Mouse (Mus musculus) forebrain, embryonic 14.5 days (tissue): Measurements from ENCODE around the gene Ulk4. TPM values are rescaled to one million over a fixed set of nuclear protein-coding genes. Genes with fewer than 3 reads are reported as not detected.

ENCODE experiments used
- ATAC-seq: fragments of 200-750 bp; cut with Nextera tagmentation; 2 replicates; pipeline ENCODE4 v1.8.0; 2017; ENCODE audit warnings: mild to moderate bottlenecking, moderate library complexity
- DNase-seq: peaks from one replicate; pipeline ENCODE4 v3.0.0-alpha.2; 2015; ENCODE audit warnings: low spot score
- H3K27ac ChIP-seq: fragments of 300-500 bp; sonication (generic); 2 replicates; pipeline ENCODE4 v1.5.1; 2014; ENCODE audit warnings: low read depth, mild to moderate bottlenecking, control low read depth, low read length, moderate library complexity
- H3K27me3 ChIP-seq: fragments of 300-500 bp; sonication (generic); replicated peaks from 2 replicates; pipeline ENCODE4 v1.6.1; 2014; ENCODE audit warnings: low read length, control low read depth, mixed read lengths; ENCODE audit not compliant: control insufficient read depth, insufficient read depth
- H3K36me3 ChIP-seq: fragments of 300-500 bp; sonication (generic); 2 replicates; pipeline ENCODE4 v1.6.1; 2014; ENCODE audit warnings: low read length, control low read depth; ENCODE audit not compliant: control insufficient read depth, insufficient read depth
- H3K4me1 ChIP-seq: fragments of 300-500 bp; sonication (generic); 2 replicates; pipeline ENCODE4 v1.6.1; 2014; ENCODE audit warnings: antibody characterized with exemption, low read length, control low read depth; ENCODE audit not compliant: control insufficient read depth, insufficient read depth
- H3K4me2 ChIP-seq: fragments of 300-500 bp; sonication (generic); 2 replicates; pipeline ENCODE4 v1.6.1; 2014; ENCODE audit warnings: mild to moderate bottlenecking, control low read depth, low read length
- H3K4me3 ChIP-seq: fragments of 300-500 bp; sonication (generic); 2 replicates; pipeline ENCODE4 v1.5.1; 2014; ENCODE audit warnings: low read depth, low read length, control low read depth
- H3K9ac ChIP-seq: fragments of 300-500 bp; sonication (generic); 2 replicates; pipeline ENCODE4 v1.6.1; 2014; ENCODE audit warnings: mild to moderate bottlenecking, low read length, control low read depth, moderate library complexity
- H3K9me3 ChIP-seq: fragments of 300-500 bp; sonication (generic); replicated peaks from 2 replicates; pipeline ENCODE4 v1.6.1; 2016; ENCODE audit warnings: low read length, control low read depth, mixed read lengths; ENCODE audit not compliant: control insufficient read depth
- WGBS: fragments of 180-500 bp; shearing (Covaris S2); extraction: QIAGEN DNeasy Blood & Tissue Kit; methylation state at CpG from one replicate; pipeline ENCODE4 v1.1.7; 2014; 5-methylcytosine and 5-hydroxymethylcytosine counted together
- polyA plus RNA-seq: library from polyadenylated mRNA; unstranded; fragments of >200 nt; fragmentation: Nextera tagmentation; extraction: Ambion mirVana; gene quantifications from 2 replicates; pipeline ENCODE4 v1.2.1, GENCODE M21; 2014

Gene Ulk4
- polyA plus RNA-seq, 1 experiment from 2014 or later = 131 TPM

DNA sequence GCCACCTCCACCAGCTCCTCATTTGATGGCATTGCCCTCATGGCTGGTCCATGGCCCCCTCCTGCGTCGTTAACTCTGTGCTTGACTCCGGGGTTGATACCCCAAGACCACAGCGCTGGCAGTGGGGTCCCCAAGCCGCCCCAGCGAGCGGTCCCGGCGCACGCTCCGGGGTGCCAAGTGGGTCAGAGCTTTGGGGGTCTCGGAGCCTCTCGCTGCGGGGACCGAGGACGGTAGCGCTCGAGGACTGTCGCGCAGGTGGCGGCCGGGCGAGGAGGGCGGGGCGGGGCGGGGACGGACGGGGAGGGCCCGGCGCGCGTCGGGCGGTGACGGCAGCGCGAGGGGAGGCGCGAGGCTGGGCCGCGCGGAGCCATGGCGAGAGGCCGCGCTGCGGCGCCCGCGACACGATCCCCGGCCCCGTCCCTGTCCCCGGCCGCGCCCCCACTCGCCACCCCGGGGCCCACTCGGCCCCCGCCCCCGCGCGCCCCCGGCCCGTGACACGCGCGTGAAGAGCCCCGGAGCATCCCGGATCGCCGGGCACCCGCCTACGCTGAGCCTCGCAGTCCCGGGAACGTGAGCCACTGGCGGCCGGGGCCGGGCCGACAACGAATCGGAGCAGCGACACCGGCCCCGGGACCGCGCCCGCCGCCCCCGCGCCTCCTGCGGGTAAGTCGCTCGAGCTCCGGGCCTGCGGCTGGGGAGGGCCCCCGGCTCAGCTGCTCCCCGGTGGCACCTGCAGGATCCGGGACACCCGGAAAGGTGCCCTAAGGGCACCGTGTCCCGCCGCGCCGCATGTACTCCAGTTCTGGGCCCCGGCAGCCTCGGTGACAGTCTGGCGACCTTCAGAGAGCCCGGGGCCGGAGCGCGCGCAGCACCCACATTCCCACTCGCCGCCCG is 20.4 kb upstream of the Ulk4 start, which contains the start of gene Trak1:
Gene Trak1, plus strand, starts transcription at position 332 of the 894 bp plus-strand sequence.
- ATAC-seq = peak; percentile 91
- Histone ChIP-seq H3K4me2 (peak within 1 kb of the TSS; percentile 93), H3K27ac (peak within 1 kb of the TSS; percentile 68), H3K36me3 (no peaks in the 10 kb centered on the region), H3K27me3 (no peaks in the 10 kb centered on the region), H3K4me3 (peak within 1 kb of the TSS; percentile 87), H3K4me1 (peaks cover 31% of the 10 kb centered on the region), H3K9me3 (no peaks in the 10 kb centered on the region), H3K9ac (peak within 1 kb of the TSS; percentile 95)
- under 1% methylated on average over 79 of the region's 116 CpGs for WGBS
- DNase-seq = peak; percentile 70

DNA sequence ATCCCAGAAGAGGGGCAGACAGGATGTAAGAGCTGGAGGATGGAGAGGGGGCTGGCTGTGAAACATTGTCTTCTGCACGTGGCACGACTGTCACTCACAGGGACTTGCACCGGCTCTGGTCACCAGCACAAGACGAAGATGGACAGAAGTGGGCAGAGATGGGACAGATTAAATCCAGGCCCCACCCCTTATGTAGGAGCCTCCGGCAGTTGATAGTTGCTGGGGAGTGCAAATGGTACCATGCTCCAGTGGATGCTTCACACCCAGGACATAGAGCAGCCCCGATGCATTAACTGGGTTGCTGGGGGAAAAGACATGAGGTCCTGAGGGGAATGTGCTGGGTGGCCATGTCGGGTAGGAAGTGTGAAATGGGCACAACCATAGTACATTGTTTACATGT is 18.2 kb upstream of the Ulk4 start:
- Histone ChIP-seq H3K4me1 (peaks cover 22% of the 10 kb centered on the region), H3K27me3 (no peaks in the 10 kb centered on the region), H3K9me3 (no peaks in the 10 kb centered on the region), H3K4me3 (no peak overlapping the region), H3K9ac (no peak overlapping the region), H3K36me3 (no peaks in the 10 kb centered on the region), H3K4me2 (no peak overlapping the region), H3K27ac (no peak overlapping the region)
- ATAC-seq (no peak), DNase-seq (no peak)
- 77% methylated on average over 7 of the region's 7 CpGs for WGBS

DNA sequence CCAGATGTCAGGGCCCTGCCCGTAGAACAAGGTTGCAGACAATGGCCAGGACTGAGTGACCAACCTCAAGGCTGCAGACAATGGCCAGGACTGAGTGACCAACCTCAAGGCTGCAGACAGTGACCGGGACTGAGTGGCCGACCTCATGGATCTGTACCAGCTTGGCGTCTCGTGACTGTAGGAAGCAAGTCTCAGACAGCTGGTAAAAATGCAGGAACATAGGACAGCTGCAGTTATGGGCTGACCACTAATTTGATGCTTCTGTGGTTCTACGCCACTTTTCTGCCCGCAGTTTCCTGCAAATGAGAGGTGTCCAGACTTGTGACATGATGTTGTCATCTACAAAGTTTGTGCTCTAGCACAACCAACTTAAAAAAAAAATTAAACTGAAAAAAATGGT is 16.2 kb upstream of the Ulk4 start:
- H3K36me3 ChIP-seq = no peaks in the 10 kb centered on the region
- DNase-seq = no peak

DNA sequence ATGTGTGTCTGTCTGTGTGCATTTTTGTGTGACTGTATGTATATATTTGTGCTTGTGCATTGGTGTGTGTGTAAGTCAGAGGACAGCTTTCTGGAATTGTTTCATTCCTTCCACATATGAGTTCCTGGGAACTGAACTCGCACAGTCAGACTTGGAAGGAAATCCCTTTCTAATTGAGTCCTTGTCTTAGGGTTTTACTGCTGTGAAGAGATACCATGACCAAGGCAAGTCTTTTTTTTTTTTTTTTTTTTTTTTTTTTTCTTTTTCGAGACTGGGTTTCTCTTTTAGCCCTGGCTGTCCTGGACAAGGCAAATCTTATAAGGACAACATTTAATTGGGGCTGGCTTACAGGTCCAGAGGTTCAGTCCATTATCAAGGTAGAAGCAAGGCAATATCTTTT is 14.3 kb upstream of the Ulk4 start:
- no peak overlapping the region for H3K27ac ChIP-seq
- H3K9ac ChIP-seq = no peak overlapping the region
- no peaks in the 10 kb centered on the region for H3K36me3 ChIP-seq
- no peak overlapping the region for H3K4me3 ChIP-seq
- no peak for ATAC-seq
- no peak overlapping the region for H3K4me2 ChIP-seq
- H3K4me1 ChIP-seq = no peaks in the 10 kb centered on the region
- no peaks in the 10 kb centered on the region for H3K9me3 ChIP-seq
- WGBS = 82% methylated on average over 2 of the region's 2 CpGs
- no peaks in the 10 kb centered on the region for H3K27me3 ChIP-seq
- no peak for DNase-seq

More for the DNA sequence above, 16.2 kb upstream of the Ulk4 start:
- no peak overlapping the region for H3K9ac ChIP-seq
- no peaks in the 10 kb centered on the region for H3K27me3 ChIP-seq
- H3K27ac ChIP-seq = no peak overlapping the region
- no peak for ATAC-seq
- H3K4me2 ChIP-seq = no peak overlapping the region
- H3K4me1 ChIP-seq = peaks cover 2% of the 10 kb centered on the region
- WGBS = 85% methylated on average over 7 of the region's 7 CpGs
- H3K9me3 ChIP-seq = no peaks in the 10 kb centered on the region
- no peak overlapping the region for H3K4me3 ChIP-seq

DNA sequence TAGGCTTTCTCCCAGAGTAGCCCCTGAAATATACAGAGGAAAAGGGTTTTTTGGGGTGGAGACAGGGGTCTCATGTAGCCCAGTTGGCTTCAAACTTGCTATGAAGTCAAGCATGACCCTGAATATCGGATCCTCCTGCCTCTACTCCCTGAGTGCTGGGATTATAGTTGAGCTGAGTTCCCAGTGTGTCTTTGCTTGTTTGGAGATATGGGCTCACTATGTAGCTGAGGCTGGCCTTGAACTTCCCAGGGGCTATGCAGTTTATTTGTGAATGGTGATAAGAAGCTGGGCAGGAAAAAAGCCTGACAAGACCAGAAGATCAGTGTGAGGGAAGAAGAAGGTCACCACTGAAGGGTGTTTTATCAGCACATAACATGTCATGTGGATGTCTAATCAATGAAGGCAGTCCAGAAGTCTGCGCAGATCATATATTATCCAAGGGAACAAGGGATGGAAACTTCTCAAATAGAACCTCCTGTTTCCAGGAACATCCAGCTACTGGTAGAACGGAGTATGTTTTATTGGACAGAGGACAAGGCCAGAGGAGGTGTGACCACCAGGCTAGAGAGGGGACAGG is 9.4 kb upstream of the Ulk4 start:
- Histone ChIP-seq H3K36me3 (no peaks in the 10 kb centered on the region), H3K9ac (peak overlapping the region; percentile 21), H3K4me2 (peak overlapping the region; percentile 65), H3K27ac (no peak overlapping the region), H3K4me1 (no peaks in the 10 kb centered on the region), H3K27me3 (no peaks in the 10 kb centered on the region), H3K9me3 (no peaks in the 10 kb centered on the region; the same call in 1 of the 2 replicates), H3K4me3 (peak overlapping the region; percentile 43)
- no peak for DNase-seq
- ATAC-seq = peak; percentile 35; the same call in 1 of the 2 replicates
- 82% methylated on average over 3 of the region's 3 CpGs for WGBS

DNA sequence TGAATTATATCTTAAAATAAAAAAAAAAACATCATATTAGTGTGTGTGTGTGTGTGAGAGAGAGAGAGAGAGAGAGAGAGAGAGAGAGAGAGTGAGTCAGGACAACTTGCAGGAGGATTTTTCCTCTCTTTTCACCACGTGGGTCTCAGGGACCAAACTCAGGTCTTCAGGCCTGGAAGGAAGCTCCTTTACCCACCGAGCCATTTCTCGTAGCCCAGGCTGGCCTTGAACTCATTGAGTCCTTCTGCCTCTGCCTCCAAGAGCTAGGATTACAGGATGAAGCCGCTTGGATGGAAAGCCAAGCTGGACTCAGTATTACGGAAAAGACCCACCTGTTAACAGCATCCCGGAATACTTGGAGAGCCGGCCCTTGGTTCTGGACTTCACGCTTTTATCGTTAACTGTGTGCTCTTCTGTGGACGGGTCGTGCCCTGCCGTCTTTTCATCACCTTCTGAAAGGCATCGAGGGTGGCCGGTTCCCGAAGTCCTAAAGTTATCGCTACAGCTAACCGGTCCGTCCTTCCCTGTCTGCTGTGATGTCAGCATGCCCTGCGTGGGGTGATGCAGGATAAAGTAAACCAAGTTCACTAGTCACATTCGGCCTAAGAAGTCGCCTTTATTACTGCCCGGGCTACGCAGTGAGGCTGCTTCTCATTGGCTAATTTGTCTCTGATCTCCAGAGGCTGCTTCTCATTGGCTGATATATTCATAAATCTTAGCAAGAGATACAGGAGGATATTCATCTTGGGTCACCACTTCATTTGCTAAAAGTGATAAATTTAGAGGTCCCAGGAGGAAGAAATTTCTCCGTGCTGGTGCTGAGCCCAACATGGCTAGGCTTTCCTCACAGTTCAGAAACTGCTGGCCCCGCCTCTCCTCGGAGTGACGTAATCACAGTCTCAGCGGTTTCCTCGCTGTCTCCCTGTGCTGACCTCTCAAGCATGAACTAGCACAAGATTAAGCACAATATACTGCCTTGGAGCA is 8.6 kb upstream of the Ulk4 start:
- H3K9ac ChIP-seq = peak overlapping the region; percentile 62
- H3K4me3 ChIP-seq = peak overlapping the region; percentile 43
- no peaks in the 10 kb centered on the region for H3K4me1 ChIP-seq
- ATAC-seq (peak; percentile 88), DNase-seq (peak; percentile 76)
- no peaks in the 10 kb centered on the region for H3K36me3 ChIP-seq
- peak overlapping the region; percentile 65 for H3K4me2 ChIP-seq
- WGBS = 16% methylated on average over 29 of the region's 29 CpGs
- H3K9me3 ChIP-seq = no peaks in the 10 kb centered on the region; the same call in 1 of the 2 replicates
- H3K27me3 ChIP-seq = no peaks in the 10 kb centered on the region
- no peak overlapping the region for H3K27ac ChIP-seq

DNA sequence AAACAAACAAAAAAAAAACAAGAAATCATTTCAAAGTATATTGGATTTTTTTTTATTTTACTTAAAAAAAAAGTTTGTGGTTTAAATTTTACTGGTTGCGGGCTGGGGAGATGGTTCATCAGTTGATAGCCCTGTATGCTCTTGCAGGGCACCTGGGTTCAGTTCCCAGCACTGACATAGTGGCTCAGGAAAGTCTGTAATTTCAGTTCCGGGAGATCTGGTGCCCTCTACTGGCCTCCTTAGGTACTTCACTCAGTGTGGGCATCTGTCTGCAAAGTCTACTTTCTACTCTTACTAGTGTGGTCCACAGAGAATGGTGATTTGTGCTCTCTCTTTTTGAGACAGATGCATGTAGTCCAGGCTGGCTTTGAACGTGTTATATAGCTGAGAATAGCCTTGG is 7.4 kb upstream of the Ulk4 start:
- no peaks in the 10 kb centered on the region for H3K36me3 ChIP-seq
- 92% methylated on average over 3 of the region's 3 CpGs for WGBS
- no peaks in the 10 kb centered on the region for H3K27me3 ChIP-seq
- H3K4me1 ChIP-seq = no peaks in the 10 kb centered on the region
- ATAC-seq (no peak), DNase-seq (no peak)
- no peaks in the 10 kb centered on the region; the same call in 1 of the 2 replicates for H3K9me3 ChIP-seq
- H3K27ac ChIP-seq = no peak overlapping the region
- no peak overlapping the region for H3K4me2 ChIP-seq
- no peak overlapping the region for H3K4me3 ChIP-seq
- H3K9ac ChIP-seq = no peak overlapping the region

DNA sequence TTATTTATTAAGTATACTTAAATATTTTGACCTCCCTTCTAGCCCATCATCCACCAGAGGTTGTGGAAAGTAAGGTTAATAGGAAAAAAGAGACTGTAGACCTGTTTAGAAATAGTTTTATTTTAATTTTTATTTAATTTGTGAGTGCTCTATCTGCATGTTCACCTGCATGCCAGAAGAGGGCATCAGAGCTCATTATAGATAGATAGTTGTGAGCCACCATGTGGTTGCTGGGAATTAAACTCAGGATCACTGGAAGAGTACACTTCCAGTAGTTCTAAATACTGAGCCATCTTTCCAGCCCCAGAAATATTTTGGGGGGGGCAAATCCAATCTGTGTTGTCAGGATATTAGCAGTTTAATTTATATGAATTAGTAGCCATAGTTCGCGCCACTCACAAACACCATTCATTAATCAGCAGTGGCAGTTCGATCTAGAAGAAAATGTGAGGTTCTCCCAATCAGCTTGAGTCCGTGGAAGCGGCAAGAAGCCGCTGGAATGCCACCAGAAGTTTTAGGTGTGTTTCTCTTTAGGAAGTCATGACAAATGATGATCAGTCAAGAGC is 6.7 kb upstream of the Ulk4 start:
- no peak overlapping the region for H3K27ac ChIP-seq
- WGBS = 97% methylated on average over 6 of the region's 6 CpGs
- no peaks in the 10 kb centered on the region for H3K36me3 ChIP-seq
- no peaks in the 10 kb centered on the region for H3K4me1 ChIP-seq
- H3K27me3 ChIP-seq = no peaks in the 10 kb centered on the region
- H3K4me3 ChIP-seq = no peak overlapping the region
- ATAC-seq (no peak), DNase-seq (no peak)
- no peak overlapping the region for H3K9ac ChIP-seq
- H3K4me2 ChIP-seq = no peak overlapping the region
- no peaks in the 10 kb centered on the region; the same call in 1 of the 2 replicates for H3K9me3 ChIP-seq
